Mouse (Mus musculus): Measurements from ENCODE around the gene 0610010K14Rik.

0610010K14Rik gene

DNA sequence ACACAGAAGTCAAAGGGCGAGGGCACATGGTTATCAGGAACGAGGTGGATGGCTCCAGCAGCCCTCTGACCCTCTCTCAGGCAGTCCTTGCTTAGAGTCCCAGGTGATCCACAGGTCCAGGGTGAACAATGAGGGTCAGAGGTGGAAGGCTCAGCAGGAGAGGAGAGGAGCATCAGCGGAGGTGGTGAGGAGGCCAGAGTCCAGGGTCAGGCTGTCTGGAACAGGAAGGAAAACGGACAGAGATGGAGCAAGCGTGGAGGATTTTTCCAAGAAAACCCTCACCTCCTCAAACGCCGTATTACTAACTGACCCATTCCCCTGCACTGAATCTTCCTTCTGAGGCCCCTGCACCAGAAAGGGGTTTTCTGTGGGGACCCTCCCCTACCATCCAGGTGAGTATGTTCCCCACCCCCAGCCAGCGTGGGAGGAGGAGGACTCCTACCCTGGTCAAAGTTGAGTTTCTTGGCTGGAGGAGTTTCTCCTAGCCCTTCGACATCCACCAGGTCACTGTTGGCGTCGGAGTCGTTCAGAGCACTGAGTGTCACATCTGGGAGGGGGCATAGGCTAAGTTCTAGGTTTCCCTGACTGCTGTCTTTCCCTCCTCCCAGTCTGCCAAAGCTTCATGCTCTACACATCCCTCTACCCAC lies 2.3 kb downstream of the 0610010K14Rik start:
- DNase-seq (ENCODE audit: low read depth, low spot score), result no peak

DNA sequence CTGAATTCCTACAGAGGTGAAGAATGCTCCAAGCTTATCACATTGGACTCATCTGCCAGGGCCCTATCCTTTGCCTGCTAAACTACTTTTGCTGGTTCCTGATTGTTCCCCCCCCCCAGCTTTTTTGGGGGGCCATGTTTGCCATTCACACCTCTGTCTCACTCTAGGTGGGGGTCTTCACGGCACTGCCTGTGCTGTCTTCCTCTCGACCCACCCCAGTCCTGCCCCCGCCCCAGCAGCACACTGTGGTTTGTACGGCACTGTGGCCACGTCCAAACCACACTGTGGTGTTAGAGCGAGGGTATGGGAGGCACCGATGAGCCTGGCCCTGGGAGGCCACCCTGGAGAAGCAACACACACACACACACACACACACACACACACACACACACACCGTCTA lies 3.2 kb downstream of the 0610010K14Rik start:
- DNase-seq (ENCODE audit: low read depth, low spot score), result no peak

DNA sequence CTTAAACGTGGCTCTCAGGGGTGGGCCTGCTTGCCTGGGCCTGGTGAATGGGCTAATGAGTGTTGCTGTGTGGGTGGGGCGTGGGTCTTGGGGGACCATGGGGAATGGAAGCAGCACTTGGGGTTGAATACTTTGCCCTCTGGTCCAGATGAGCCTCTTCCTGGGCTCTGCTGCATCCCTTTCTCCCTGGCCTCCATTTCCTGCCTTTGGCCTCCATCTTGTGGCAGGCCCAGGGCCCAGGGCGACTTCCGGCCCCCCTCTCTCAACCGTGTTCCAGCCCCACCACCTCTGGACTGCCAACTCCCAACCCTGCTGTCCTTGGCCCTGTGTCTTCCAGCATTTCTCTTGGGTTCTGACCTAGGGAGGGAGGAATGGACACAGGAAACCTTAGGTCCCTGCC lies 3.7 kb downstream of the 0610010K14Rik start:
- no peak for DNase-seq (ENCODE audit: low read depth, low spot score)

DNA sequence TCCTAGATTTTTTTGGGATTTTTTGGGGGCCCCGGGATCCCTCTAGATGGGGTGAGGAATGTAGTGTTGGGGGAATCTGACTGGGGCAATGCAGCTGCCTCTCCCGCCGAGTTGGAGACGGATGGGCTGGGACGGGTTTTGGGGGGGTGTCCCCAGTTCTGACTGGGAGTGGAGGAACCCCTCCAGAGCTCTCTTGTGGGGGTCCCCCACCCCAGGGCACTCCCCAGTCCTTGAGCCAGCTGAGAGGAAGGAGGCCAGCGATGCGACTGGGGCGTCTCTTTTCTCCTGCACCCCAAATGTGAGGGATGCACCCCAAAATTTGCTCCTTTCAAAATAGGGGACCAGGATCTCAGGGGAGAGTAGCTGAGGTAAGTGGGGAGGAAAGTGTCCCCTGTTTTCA lies 4.7 kb downstream of the 0610010K14Rik start:
- no peak for DNase-seq (ENCODE audit: low read depth, low spot score)

DNA sequence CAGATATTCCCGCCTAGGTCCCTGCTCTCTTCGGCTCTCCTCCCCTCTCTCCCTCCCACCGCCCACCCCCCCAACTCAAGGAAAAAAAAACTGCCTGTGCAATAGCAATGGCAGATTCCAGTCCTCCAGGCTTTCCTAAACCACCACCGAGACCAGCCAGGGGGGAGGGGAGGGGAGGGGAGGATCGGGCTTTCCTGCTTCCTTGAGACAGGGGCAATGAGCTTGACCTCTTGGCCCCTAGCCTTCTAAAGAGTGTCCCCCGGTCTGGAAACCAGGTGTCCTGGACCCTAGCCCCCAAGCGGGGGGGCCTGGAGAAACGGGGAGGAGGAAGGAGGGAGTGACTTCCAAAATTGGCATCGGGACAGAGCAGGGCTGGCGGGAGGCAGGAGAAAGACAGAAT lies 5.2 kb downstream of the 0610010K14Rik start:
- no peak for DNase-seq (ENCODE audit: low read depth, low spot score)

DNA sequence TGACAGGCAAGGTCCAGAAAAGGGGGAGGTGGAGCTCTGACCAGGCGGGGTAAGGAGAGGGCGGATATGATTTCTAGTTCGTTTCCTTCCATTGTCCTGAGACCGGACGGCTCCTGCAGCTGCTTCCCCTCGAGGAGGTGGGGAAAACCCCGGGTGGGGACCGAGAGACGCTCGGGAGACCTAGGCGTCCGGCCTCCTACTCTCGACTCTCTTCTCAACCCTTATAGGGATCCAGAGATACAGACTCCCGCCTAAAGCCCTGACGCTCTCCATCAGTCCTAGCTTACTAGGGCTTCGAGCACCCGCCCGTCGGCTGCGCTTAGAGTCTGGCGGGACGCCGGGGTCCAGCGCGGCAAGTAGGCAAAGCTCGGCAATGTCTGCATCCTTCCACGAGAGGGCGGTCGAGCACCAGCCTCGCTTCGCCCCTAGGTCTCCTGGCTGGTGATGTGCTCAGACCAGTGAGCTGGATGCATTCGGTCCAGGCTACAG lies 7.4 kb downstream of the 0610010K14Rik start:
- DNase-seq (ENCODE audit: low read depth, low spot score), result no peak

DNA sequence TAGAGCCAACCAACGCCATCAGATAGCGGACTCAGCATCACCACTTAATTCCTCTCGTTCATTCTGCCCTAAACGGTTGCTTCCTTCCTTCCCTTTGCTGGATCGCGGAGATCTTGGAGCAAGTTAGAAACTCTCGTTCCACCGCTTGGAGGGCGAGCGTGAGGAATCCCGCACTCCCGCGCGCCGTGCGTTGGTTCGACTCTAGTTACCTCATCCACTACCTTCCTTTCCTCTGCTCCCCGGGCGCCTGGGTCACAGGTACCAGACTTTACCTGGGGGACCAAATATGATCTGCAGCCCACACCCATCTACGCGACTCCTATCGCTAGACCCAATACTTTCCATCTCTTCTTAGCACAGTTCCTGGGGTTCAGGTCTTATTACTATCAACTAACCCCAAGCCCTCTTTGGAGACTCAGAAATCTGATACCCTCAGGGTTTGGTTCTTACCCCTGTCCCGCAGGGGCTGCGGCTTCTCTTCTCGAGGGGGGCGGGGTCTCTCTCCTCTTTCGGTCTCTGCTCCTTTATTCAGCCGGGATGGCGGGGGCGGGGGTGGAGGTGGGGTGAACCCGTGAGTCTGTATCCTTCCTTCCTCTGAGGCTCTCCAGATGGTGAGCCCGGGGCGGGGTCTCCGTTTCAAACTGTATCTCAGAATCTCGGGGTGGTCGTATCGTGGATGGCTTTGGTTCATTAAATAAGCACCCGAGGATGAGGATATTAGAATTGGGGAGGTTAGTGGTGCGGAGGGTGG lies 8.3 kb downstream of the 0610010K14Rik start, which contains the start of gene Bcl6b:
TSS of gene Bcl6b (minus strand) at position 539 of the 751 bp plus-strand sequence.
- DNase-seq (ENCODE audit: low read depth, low spot score), result no peak

DNA sequence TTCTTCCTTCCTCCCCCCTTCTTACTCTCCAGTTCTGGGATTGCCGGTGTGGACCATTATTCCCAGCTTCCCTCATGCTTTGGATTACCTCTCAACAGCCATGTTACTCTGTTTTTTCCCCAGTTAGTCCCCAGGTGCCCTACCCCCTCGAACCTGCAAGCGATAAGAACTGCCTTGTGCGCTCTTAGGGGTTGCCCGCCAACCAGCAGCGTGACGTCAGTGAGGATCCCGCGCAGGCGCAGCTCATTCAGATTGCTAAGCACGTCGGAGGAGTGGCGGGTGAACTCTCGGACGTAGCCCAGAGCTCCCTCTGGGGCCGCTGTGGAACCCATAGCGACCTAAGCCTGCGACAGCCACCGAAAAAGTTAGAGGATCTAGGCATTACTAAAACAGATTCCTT lies 8.9 kb downstream of the 0610010K14Rik start:
- DNase-seq (ENCODE audit: low read depth, low spot score), result no peak

DNA sequence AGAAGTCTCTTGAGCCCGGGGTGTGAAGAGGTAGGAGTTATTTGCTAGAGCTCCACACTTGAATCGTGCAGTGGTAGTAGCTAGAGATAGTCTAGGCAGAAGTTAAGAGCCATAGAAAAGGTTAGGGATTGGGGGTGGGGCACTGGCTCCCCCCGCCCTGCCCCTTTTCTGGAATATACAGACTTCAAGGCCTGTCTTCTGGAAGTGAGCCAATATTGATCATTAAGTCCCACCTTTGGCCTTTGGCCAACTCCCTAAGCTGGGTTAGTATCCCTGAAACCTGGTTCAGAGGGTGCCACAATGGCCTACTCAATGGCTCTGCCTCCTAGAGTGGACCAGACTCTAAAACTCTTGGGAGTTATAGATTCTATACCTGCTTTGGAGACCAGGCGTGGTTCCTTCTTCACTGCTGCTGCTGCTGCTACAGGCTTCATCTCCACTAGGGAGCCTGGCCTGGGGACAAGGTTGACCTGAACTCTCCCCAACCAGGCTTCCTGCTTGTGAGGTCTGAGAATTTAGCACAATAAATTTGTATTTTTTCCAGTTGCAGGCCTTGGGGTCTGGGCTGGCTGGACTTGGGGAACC lies 10.0 kb downstream of the 0610010K14Rik start:
- no peak for DNase-seq (ENCODE audit: low read depth, low spot score)

DNA sequence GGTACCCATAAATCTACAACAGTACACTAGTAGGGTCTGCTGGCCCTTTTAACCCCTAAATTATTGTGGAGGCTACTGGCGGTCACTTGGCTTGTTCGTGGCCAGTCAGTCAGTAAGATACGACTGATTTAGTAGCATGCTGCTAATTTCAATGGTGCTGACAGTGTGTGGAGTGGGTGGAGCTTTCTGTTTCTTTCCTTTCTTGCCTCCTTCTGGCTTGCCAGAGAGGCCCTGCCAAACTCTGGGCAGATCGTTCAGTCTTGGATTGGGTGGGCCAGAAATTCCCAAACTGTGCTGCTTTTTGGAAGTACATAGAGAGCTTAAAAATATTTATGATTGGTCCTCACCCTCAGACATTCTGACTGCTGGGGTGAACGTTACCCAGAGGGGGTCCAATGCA lies 10.6 kb downstream of the 0610010K14Rik start:
- no peak for DNase-seq (ENCODE audit: low read depth, low spot score)

DNA sequence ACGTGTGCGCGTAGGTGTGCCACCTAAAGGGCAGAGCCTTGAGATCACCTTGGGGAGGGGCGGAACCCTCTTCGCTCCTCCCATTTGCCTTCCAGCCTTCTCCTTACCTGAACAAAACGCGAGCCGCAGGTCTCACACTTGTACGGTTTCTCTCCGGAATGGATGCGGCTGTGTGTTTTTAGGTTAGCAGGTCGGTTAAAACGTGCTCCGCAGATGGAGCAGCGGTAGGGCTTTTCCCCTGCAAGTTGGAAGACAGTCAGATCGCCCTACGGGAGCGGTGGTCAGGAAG lies 11.2 kb downstream of the 0610010K14Rik start:
- DNase-seq (ENCODE audit: low read depth, low spot score), result no peak

DNA sequence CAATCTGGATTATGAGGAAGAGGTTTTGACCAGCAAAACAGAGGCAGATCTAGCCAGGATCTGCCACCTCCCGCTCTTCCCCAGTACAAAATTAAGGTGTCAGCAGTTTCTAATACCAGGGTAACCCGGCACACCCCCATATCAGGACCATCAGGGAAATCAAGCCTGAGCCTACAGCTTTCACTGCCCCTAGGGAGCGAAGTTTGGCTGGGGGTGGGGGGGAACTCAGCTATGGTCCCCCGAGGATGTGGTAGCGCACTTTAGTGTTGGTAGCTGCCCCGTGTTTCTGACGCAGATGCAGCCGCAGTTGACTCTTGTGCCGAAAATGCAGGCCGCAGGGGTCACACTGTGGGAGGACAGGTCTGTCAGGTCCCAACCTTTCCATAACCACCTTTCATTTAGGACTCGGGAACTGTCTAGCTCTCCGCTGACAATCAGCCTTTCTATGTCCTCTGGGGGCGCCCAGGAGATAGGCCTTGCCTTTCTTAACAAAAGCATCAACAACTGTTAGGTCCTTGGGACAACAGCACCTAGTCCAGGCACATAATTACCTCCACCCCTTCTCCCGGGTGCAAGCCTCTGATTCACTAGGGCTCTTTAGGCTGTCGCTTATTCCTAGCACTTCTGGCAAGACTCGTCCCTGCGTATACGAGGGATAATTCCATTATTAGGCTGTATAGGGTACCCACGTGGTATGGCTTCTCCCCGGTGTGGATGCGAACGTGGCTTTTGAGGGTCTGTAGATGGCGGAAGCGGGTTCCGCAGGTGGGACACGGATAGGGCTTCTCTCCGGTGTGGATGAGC lies 11.7 kb downstream of the 0610010K14Rik start:
- DNase-seq (ENCODE audit: low read depth, low spot score), result no peak

DNA sequence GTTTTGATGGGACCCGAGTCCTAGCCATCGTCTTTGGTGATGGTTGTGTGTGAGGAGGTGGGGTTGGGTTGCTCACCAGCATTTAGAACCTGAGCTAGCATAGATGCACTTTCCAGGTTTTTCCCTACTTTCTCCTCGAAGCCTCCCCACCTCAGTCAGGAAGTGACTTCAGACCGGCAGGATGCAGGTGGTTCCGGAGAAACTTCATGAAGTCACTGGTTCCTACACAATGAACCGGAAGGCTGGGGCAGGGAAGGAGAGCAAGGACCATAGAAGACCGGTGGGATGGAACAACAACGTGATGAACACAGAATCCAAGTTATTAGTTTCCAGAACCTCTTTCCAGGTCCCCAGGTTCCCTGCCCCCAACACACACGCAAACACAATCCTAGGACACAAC lies 14.0 kb downstream of the 0610010K14Rik start:
- DNase-seq (ENCODE audit: low read depth, low spot score), result no peak

DNA sequence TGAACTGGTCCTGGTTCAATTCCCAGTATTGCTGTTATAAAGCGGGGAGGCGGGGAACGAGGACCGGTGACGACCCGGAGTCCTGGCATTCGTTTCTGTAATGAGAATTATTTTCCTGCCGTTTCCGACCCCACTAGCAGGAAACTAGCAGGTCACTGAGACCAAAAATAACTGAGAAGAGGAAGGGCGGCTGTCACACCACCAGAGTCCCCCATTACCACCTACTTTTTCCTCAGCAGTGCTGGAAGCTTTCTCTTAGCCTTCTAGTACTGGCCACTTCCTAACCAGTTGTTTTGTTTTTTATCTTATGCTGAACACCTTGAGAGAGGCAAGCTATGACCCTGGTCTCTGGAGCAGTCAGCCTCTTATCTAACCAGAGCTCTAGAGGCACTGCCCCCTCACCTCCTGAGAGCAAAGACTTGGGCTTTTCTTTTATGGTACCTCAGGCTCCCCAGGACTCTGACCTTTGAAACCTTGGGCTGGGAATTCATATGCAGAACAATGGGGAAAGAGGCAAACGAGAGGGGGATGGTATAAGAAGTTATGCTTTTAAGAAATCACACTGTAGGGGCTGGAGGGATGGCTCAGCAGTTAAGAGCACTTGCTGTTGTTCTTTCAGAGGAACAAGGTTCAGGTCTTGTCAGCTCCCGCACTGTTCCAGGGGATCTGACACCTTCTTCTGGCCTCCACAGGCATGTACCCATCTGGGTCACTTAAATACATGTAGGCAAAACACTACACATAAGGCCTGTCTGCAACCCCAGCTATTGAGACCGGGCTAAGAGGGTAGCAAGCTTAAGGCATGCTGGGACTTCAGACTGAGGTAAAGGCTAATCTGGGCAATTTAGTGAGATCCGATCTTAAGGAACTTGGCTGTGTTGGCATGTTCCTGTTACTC lies 15.9 kb downstream of the 0610010K14Rik start:
- DNase-seq (ENCODE audit: low read depth, low spot score), result no peak

DNA sequence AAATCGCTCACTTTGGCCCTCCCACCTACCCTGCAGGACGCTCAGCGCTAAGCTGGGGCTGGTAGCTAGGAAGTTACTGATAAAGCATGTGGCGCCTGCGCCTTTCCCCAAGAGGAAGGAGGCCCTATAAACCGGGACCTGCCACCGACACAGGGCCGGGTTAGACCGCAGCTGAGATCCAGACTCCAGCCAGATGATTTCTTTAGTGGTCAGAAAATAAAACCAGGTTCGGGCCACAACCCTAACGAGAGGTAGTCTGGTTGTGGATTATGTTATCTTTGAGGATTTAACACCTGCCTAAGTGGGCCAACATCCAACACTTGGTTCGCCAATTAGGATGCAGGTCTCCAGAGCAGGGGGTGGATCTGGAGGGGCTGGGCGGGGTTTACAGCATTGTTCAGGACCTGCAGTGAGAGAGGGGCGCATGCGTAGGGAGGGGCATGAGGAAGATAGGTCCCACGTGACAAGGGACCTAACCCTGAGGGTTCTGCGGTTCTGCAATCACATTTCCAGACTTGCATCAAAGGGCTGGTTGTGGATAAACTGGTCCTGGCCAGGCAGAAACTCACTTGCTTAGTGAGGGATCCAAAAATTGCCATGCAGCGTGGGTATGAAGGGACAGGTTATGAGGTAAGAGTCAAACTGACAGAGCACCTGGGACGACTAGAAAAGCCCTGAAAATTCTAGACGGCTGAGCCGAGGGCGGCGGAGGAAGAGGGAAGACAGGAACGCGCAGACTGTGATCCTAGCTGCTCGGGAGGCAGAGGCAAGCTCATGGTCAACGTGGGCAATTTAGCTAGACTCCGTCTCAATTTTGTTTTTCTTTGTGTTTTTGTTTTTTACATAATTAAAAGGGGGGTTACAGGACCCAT lies 16.7 kb downstream of the 0610010K14Rik start, which contains the start of gene Slc16a13:
TSS of gene Slc16a13 (minus strand) at position 334 of the 872 bp plus-strand sequence.
- DNase-seq (ENCODE audit: low read depth, low spot score), result peak; percentile 97

DNA sequence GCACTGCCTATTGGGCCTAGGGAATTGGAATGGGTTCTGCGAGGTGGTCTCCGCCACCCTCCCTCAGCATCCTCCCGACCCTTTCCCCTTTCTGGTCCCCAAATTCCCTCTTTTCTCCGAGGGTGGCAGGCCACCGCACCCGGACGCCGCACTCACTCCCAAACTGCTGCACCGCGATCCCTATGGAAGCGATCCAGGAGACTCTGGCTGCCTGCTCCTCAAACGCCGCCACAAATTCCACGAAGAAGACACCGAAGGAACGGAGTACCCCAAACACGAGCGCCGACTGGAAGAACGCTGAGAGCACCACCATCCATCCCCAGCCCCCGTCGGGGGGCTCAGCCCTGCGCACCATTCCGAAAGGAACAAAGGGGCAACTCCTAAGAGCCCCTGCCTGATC lies 17.4 kb downstream of the 0610010K14Rik start:
- DNase-seq (ENCODE audit: low read depth, low spot score), result no peak

DNA sequence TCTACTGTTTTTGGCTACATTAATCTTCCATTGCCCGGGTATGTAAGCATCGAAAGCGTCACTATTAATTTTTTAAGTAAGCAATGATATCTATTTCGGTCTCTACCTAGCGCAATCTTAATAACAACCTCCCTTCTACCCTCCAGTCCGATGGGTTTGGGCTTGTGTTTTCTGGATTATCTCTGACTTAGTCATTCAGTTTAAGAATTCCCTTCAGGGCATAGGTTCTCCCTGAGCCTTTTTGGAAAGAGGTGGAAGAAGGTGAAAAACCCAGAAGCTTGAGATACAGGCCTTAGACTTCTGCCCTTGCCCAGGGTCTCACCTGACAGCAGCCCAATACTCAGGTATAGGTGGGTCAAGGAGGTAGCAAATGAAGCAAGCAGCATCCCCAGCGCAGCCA lies 17.8 kb downstream of the 0610010K14Rik start:
- no peak for DNase-seq (ENCODE audit: low read depth, low spot score)

DNA sequence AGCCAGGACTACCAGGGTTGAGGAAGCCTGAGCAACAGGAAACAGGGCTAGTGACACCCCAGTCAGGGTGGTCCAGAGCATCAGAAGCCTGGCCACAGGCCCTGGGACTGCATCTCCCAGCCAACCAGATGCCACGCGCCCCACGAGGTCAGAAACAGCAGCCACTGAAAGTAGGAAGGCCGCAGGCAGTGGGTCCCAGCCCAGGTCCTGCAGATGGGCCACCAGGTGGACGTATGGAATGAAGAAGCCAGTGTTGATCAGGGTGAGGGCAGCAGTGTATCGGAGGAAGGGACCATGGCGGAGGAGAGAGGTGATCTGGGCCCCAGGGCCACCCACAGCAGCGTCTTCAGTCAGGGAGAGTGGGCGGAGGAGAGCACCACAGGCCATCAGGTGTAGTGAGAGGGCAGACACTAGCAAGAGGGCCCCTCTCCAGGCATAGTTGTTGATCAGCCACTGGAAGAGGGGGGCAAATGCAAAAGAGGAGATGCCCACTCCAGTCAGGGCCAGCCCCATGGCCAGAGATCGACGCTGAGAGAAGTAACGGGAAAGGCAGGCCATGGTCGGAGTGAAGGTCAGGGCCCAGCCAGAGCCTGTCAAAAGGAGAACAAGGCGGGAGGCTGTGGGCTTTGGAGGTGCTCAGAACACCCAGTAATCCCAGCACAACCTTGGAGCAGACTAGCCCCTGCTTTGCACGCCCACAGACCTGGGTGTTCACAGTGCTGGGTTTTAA lies 18.8 kb downstream of the 0610010K14Rik start:
- no peak for DNase-seq (ENCODE audit: low read depth, low spot score)

DNA sequence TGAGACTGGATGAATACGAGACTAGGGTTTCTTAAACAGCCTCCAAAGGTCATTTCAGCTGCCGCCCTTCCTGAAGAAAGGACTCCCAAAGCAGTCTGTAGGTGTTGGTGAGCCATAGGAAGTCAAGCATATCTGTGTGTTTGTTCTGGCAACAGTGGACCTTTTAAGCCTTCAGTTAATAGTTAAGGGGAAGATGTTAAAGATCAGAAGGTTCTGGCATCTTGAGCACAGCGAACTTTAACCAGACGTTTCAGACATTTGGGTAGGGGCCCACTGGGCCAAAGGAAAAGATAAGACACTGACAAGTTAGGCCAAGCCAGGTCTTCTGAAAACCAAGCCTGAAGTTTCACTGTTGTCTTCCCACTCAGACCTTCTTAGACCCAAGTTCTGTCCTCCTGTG lies 19.7 kb downstream of the 0610010K14Rik start:
- DNase-seq (ENCODE audit: low read depth, low spot score), result no peak

Data from brain, embryonic 18.5 days (tissue).